Mouse (Mus musculus) cortical plate, adult 2 months (tissue): ENCODE data around the gene Imp4. TPM values are rescaled to one million over a fixed set of nuclear protein-coding genes. Genes with fewer than 3 reads are reported as not detected.

ENCODE experiments used
- H3K27ac ChIP-seq: fragments of 200-500 bp; 2 replicates; pipeline ENCODE4 v1.5.1; 2012; ENCODE audit warnings: low read length, control low read depth, inconsistent platforms; ENCODE audit not compliant: insufficient read depth
- H3K4me1 ChIP-seq: fragments of 200-500 bp; 2 replicates; pipeline ENCODE4 v1.6.1; 2011; ENCODE audit warnings: low read length; ENCODE audit not compliant: control insufficient read depth, insufficient read depth
- H3K4me3 ChIP-seq: fragments of 200-500 bp; 2 replicates; pipeline ENCODE4 v1.5.1; 2011; ENCODE audit warnings: mild to moderate bottlenecking, low read length, control low read depth; ENCODE audit not compliant: insufficient read depth
- CTCF ChIP-seq: fragments of 200-500 bp; IDR thresholded peaks from 2 replicates; pipeline ENCODE4 v1.5.1; 2011; ENCODE audit warnings: mild to moderate bottlenecking, control low read depth, low read length; ENCODE audit not compliant: insufficient read depth; ENCODE audit errors: extremely low read depth
- POLR2A ChIP-seq: fragments of 200-500 bp; IDR thresholded peaks from 2 replicates; pipeline ENCODE4 v1.6.1; 2011; ENCODE audit warnings: mild to moderate bottlenecking, low read length, control low read depth; ENCODE audit not compliant: insufficient read depth; ENCODE audit errors: extremely low read depth
- polyA plus RNA-seq: library from polyadenylated mRNA; depleted of rRNA; stranded (reverse); fragments of >200 nt; gene quantifications from 2 replicates; pipeline ENCODE4 v1.2.3, GENCODE M21; 2012; rRNA removed

Gene Imp4
- polyA plus RNA-seq, 1 experiment: 24.1 TPM

DNA sequence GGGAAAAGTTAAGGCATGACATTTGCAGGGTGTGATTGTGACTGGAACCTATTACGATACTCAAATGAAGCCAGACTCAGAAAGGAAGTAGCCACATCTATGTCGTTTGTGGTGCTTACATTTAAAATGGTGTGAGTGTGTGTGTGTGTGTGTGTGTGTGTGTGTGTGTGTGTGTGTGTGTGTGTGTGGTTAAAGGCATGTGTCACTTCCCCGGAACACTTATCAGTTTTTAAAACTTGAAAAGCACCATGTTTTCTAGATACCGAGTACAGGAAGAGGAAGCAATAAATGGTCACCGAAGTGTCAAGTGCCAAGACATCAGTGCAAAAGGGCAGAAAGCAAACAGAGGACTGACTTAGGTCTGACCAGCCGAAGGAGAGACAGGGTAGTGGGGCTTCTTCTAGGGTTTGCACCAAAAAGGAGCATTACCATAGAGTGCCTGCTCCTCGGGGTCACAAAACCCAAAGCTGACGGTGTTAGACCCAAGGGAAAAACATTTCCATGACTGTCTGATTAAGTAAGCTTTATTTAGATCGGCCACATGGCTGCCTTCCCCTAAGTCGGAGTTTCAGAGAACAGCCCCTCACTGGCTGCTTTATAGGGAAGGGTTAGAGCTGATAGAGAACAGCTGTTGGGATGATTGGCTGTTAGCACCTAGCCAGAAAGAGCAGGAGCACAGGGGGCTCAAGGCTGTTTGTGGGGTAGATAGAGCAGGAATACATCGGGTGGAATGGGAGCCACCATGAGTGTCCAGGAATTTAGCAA, 39.4 kb downstream of the Imp4 start:
- no peaks in the 10 kb centered on the region for H3K4me1 ChIP-seq
- no peak overlapping the region for H3K27ac ChIP-seq
- H3K4me3 ChIP-seq: no peak overlapping the region
- TF ChIP-seq POLR2A (no peak), CTCF (no peak)

DNA sequence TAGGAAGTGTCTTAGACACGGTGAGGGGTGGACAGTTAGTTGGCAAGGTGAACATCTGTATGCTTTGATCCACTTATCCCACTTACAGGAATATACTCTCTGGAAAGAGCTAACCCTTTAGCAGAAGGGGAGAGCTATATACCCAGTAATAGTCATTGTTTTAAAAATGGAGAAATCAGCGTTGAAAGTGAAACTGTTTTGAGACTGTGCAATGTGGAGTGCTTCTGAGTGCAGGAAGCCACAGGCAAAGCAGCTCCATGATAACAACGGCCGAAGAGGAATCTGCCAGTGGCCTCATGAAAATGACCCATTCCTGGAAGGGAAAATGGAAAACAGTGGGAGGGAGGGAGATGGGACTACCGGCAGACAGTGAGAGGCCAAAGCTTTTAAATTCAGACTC, 41.1 kb downstream of the Imp4 start:
- no peak overlapping the region for H3K27ac ChIP-seq
- H3K4me3 ChIP-seq: no peak overlapping the region
- TF ChIP-seq CTCF (no peak), POLR2A (no peak)

GRCm38 (mm10) chr1:34481920-34482669, 42.4 kb downstream of the Imp4 start:
- H3K4me3 ChIP-seq: no peak overlapping the region
- no peaks in the 10 kb centered on the region for H3K4me1 ChIP-seq
- H3K27ac ChIP-seq: no peak overlapping the region
- TF ChIP-seq CTCF: no peak
- TF ChIP-seq POLR2A: no peak

More for the DNA sequence above, 41.1 kb downstream of the Imp4 start:
- no peaks in the 10 kb centered on the region for H3K4me1 ChIP-seq

DNA sequence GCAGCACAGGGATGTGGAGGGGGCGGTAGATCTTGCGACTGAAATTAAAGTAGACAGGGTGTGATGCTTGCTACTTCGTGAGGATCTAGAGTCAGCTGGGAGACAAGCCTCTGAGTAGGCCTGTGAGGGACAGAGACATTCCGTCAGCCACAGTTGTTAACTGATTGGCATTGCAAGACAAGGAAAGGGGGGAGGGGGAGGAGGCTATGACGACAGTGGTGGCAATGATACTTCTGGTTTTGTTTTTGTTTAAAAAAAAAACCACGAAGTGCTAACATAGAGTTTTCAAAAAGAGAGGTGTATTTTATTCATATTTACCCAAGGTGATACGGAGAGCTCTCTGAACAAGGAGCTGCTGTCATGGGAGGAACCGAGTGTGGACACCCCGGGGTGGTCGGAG, 44.8 kb downstream of the Imp4 start:
- H3K27ac ChIP-seq: no peak overlapping the region
- H3K4me1 ChIP-seq: no peaks in the 10 kb centered on the region
- no peak for TF ChIP-seq CTCF
- no peak for TF ChIP-seq POLR2A
- no peak overlapping the region for H3K4me3 ChIP-seq

DNA sequence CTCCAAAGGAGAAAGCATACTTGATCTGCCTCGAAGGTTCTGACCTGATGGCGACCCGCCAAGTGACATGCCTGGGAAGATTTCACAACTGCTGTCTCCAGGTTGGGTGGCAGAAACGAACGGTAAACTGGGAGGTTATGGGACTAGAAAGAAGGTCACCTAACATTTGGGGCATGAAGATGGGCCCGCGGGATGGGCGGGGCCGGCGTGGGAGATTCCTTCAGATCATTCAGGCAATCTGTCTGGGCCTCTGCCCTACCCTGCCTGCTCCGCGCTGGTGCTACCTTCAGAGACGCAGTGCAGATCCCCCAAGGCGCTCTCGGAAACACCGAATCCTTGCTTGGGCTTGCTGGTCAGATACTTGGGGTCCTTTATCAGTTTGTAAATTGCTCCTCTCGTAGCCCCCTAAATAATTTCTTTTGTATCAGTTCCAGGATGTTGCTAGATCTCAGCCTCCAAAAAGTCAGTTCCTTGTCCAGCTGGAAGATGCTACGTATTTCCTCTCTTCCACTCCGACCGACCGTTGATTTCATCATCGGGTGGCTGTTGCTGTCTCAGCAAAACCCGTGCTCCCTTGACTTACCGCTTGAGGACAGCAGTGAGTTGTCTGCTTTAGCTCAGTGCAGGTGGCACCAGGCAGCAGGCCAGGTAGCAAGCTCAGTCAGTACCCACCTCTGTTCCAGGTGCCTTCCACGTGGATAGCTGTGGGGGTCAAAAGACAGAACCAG, 46.0 kb downstream of the Imp4 start:
- 0 out of 2 replicates have a peak overlapping the region, but pooled peaks have one; percentile 16 for H3K4me3 ChIP-seq
- no peak for TF ChIP-seq POLR2A
- TF ChIP-seq CTCF: peak; percentile 73
- H3K4me1 ChIP-seq: no peaks in the 10 kb centered on the region
- no peak overlapping the region for H3K27ac ChIP-seq

DNA sequence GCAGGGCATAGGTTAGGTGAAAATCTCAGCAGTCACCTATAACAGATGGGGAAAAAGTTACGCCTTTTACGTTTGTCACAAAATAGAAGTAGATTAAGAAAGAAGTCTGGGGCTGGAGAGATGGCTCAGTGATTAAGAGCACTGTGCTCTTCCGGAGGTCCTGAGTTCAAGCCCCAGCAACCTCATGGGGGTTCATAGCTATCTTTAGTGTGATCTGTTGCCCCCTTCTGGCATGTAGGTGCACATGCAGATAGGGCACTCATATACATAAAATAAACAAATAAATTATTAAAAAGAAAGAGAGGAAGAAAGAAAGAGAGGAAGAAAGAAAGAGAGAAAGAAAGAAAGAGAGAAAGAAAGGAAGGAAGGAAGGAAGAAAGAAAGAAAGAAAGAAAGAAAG, 47.7 kb downstream of the Imp4 start:
- Histone ChIP-seq H3K4me3 (no peak overlapping the region), H3K27ac (no peak overlapping the region), H3K4me1 (no peaks in the 10 kb centered on the region)
- TF ChIP-seq POLR2A (no peak), CTCF (no peak)

DNA sequence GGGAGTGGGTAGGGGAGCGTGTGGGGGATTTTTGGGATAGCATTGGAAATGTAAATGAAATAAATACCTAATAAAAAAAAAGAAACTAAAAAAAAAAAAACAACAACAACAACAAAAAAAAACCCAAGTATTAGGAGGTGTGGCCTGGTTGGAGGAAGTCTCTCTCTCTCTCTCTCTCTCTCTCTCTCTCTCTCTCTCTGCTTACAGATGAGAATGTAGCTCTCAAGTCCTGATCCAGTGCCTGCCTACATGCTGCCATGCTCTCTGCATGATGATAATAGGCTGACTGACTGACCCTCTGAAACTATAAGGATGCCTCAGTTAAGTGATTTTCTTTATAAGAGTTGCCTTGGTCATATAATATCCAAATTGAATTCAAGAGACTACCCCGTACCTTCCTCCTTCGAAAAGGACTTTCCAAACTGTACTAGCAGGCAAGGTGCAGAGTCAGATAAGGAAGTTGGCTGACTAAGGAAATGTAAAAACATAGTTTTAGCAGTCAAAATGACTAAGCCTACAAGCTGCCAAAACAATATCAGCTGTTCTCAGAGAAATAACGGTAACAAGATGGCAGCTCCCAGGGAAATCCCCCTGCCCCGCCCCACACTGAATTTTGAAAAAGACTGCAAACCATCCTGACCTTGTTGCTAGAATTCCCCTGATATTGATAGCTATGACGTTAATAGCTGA, 50.3 kb downstream of the Imp4 start:
- H3K4me3 ChIP-seq: no peak overlapping the region

GRCm38 (mm10) chr1:34491480-34491879, 51.8 kb downstream of the Imp4 start:
- no peak overlapping the region for H3K27ac ChIP-seq
- no peaks in the 10 kb centered on the region for H3K4me1 ChIP-seq
- H3K4me3 ChIP-seq: no peak overlapping the region
- TF ChIP-seq POLR2A (no peak), CTCF (no peak)

More for the DNA sequence above, 50.3 kb downstream of the Imp4 start:
- TF ChIP-seq POLR2A (no peak), CTCF (no peak)
- H3K4me1 ChIP-seq: no peaks in the 10 kb centered on the region
- no peak overlapping the region for H3K27ac ChIP-seq

Other genes with a start within 250 kb of the Imp4 start
- gene Ccdc115, start 179 bp upstream of the Imp4 start, polyA plus RNA-seq: 29.5 and 30.3 TPM in 2 replicates
- gene Ptpn18, start 19.9 kb downstream of the Imp4 start, polyA plus RNA-seq: 8.4 and 8.5 TPM in 2 replicates
- not detected in 2 replicates for gene Prss39, start 58.6 kb downstream of the Imp4 start, polyA plus RNA-seq
- 0.13 TPM in 1 of 2 replicates, not detected in the other for gene Cfc1, start 95.8 kb downstream of the Imp4 start, polyA plus RNA-seq
- gene Prss40, start 121.1 kb downstream of the Imp4 start, polyA plus RNA-seq: not detected in 2 replicates
- gene Amer3, start 139.8 kb downstream of the Imp4 start, polyA plus RNA-seq: 14.8 and 16.5 TPM in 2 replicates